Mouse (Mus musculus) heart, adult 2 months (tissue): ENCODE results near the gene Klk4. TPM values are rescaled to one million over a fixed set of nuclear protein-coding genes. Genes with fewer than 3 reads are reported as not detected.

Source experiments
- DNase-seq, 2 experiments: peaks; one replicate each; pipeline ENCODE4 v3.0.0; 2021
- H3K27ac ChIP-seq: fragments of 200-600 bp; 2 replicates; pipeline ENCODE4 v1.8.1; 2022
- H3K27me3 ChIP-seq: fragments of 200-500 bp; 2 replicates; pipeline ENCODE4 v1.6.1; 2012; ENCODE audit warnings: mild to moderate bottlenecking, low read length, inconsistent platforms, mixed read lengths; ENCODE audit not compliant: control insufficient read depth, insufficient read depth
- H3K36me3 ChIP-seq: fragments of 200-500 bp; 2 replicates; pipeline ENCODE4 v1.6.1; 2012; ENCODE audit warnings: low read length, inconsistent platforms; ENCODE audit not compliant: control insufficient read depth, insufficient read depth
- H3K4me1 ChIP-seq: fragments of 200-500 bp; 2 replicates; pipeline ENCODE4 v1.6.1; 2011; ENCODE audit warnings: low read length; ENCODE audit not compliant: control insufficient read depth, insufficient read depth
- H3K4me3 ChIP-seq: fragments of 200-600 bp; 2 replicates; pipeline ENCODE4 v1.8.1; 2022
- H3K79me2 ChIP-seq: fragments of 200-500 bp; replicated peaks from 2 replicates; pipeline ENCODE4 v1.6.1; 2012; ENCODE audit warnings: mild to moderate bottlenecking, inconsistent platforms, low read length, moderate library complexity, mixed read lengths; ENCODE audit not compliant: control insufficient read depth, insufficient read depth
- H3K9ac ChIP-seq: fragments of 200-500 bp; 2 replicates; pipeline ENCODE4 v1.6.1; 2012; ENCODE audit warnings: low read depth, mild to moderate bottlenecking, control low read depth, inconsistent platforms, low read length, mixed read lengths
- CTCF ChIP-seq: fragments of 200-600 bp; IDR thresholded peaks from 2 replicates; pipeline ENCODE4 v1.8.1; 2022; ENCODE audit warnings: antibody characterized with exemption, mild to moderate bottlenecking, moderate library complexity
- EP300 ChIP-seq: fragments of 200-500 bp; IDR thresholded peaks from 2 replicates; pipeline ENCODE4 v1.6.1; 2011; ENCODE audit warnings: low read depth, low read length, control low read depth; ENCODE audit not compliant: insufficient read depth
- POLR2A ChIP-seq: fragments of 200-500 bp; IDR thresholded peaks from 2 replicates; pipeline ENCODE4 v1.6.1; 2011; ENCODE audit warnings: mild to moderate bottlenecking, low read depth, low read length, control low read depth; ENCODE audit not compliant: insufficient read depth
- WGBS: fragments of 180-500 bp; shearing (Covaris S2); methylation state at CpG from one replicate; pipeline ENCODE4 v1.1.7; 2018; 5-methylcytosine and 5-hydroxymethylcytosine counted together
- intact Hi-C: fragments of 180-260 bp; cut with DNase I; formaldehyde crosslinking; loops from one replicate; pipeline ENCODE4 v1.15.1; 2025
- polyA plus RNA-seq: library from polyadenylated mRNA; depleted of rRNA; stranded (reverse); fragments of >200 nt; gene quantifications from 2 replicates; pipeline ENCODE4 v1.2.3, GENCODE M21; 2012
- total RNA-seq, 2 experiments: library from RNA; stranded (reverse); gene quantifications; 2 replicates each; pipeline ENCODE4 v1.2.3; 2021

Klk4 gene
- total and polyA plus RNA-seq, 3 experiments, result not detected

GRCm38 (mm10) chr7:43891788-43892187 lies 10.8 kb downstream of the Klk4 start:
- TF ChIP-seq POLR2A, result no peak
- TF ChIP-seq CTCF, result no peak
- TF ChIP-seq EP300, result no peak
- DNase-seq, result no peak
- no peaks in the 10 kb centered on the region for H3K4me1 ChIP-seq
- H3K9ac ChIP-seq, result no peak overlapping the region
- intact Hi-C loops, result loop anchor here (10.0 kb wide), 1 partner anchor 307 kb away; no protein-coding TSS in a partner anchor
- H3K27ac ChIP-seq, result no peak overlapping the region
- no peaks in the 10 kb centered on the region for H3K79me2 ChIP-seq
- no peak overlapping the region for H3K4me3 ChIP-seq
- H3K36me3 ChIP-seq, result no peaks in the 10 kb centered on the region
- 46% methylated on average over 3 of the region's 3 CpGs for WGBS
- H3K27me3 ChIP-seq, result no peaks in the 10 kb centered on the region

- Histone ChIP-seq H3K9ac (no peak overlapping the region), H3K27me3 (no peaks in the 10 kb centered on the region), H3K4me1 (no peaks in the 10 kb centered on the region), H3K27ac (no peak overlapping the region), H3K79me2 (no peaks in the 10 kb centered on the region), H3K4me3 (no peak overlapping the region), H3K36me3 (no peaks in the 10 kb centered on the region)
- intact Hi-C loops, result loop anchor here (1.0 to 10.0 kb wide), 5 partner anchors 22 to 472 kb away; no protein-coding TSS in a partner anchor
- peak; percentile 76 to 83 for DNase-seq
- TF ChIP-seq EP300, result peak; percentile 55; the same call in 1 of the 2 replicates
- peak; percentile 95 for TF ChIP-seq CTCF
- TF ChIP-seq POLR2A, result no peak
- WGBS, result 5% methylated on average over 1 of the region's 1 CpGs
These were observed 13.9 kb downstream of the Klk4 start for GRCm38 (mm10) chr7:43894836-43895235.

GRCm38 (mm10) chr7:43914821-43915220 lies 33.9 kb downstream of the Klk4 start:
- H3K79me2 ChIP-seq, result no peaks in the 10 kb centered on the region
- H3K9ac ChIP-seq, result no peak overlapping the region
- H3K4me1 ChIP-seq, result no peaks in the 10 kb centered on the region
- H3K27ac ChIP-seq, result no peak overlapping the region
- intact Hi-C loops, result no loop called here
- no peak overlapping the region for H3K4me3 ChIP-seq
- WGBS, result 39% methylated on average over 9 of the region's 9 CpGs
- no peaks in the 10 kb centered on the region for H3K27me3 ChIP-seq
- DNase-seq, result no peak
- no peak for TF ChIP-seq CTCF
- TF ChIP-seq POLR2A, result no peak
- TF ChIP-seq EP300, result no peak
- no peaks in the 10 kb centered on the region for H3K36me3 ChIP-seq

- Histone ChIP-seq H3K4me1 (no peaks in the 10 kb centered on the region), H3K4me3 (no peak overlapping the region), H3K9ac (no peak overlapping the region), H3K27me3 (no peaks in the 10 kb centered on the region), H3K79me2 (no peaks in the 10 kb centered on the region), H3K36me3 (no peaks in the 10 kb centered on the region), H3K27ac (no peak overlapping the region)
- DNase-seq, result no peak
- WGBS, result 79% methylated on average over 13 of the region's 13 CpGs
- TF ChIP-seq EP300 (no peak), CTCF (no peak), POLR2A (no peak)
- intact Hi-C loops, result no loop called here
These were observed 37.5 kb downstream of the Klk4 start for GRCm38 (mm10) chr7:43918426-43918825.

- Histone ChIP-seq H3K4me3 (no peak overlapping the region), H3K27me3 (no peaks in the 10 kb centered on the region), H3K27ac (no peak overlapping the region), H3K9ac (no peak overlapping the region), H3K4me1 (no peaks in the 10 kb centered on the region), H3K36me3 (no peaks in the 10 kb centered on the region), H3K79me2 (no peaks in the 10 kb centered on the region)
- intact Hi-C loops, result no loop called here
- no peak for DNase-seq
- TF ChIP-seq POLR2A, result no peak
- no peak for TF ChIP-seq CTCF
- TF ChIP-seq EP300, result no peak
- 65% methylated on average over 8 of the region's 8 CpGs for WGBS
These were observed 37.9 kb downstream of the Klk4 start for GRCm38 (mm10) chr7:43918871-43919270.

- intact Hi-C loops, result loop anchor here (2.0 kb wide), 1 partner anchor 47 kb away; no protein-coding TSS in a partner anchor
- H3K27ac ChIP-seq, result no peak overlapping the region
These were observed 38.8 kb downstream of the Klk4 start for GRCm38 (mm10) chr7:43919559-43920451.

More at GRCm38 (mm10) chr7:43919559-43920451, 38.8 kb downstream of the Klk4 start:
- DNase-seq, result peak; percentile 51 to 62
- no peaks in the 10 kb centered on the region for H3K4me1 ChIP-seq
- no peaks in the 10 kb centered on the region for H3K79me2 ChIP-seq
- no peaks in the 10 kb centered on the region for H3K36me3 ChIP-seq
- H3K4me3 ChIP-seq, result no peak overlapping the region
- H3K27me3 ChIP-seq, result no peaks in the 10 kb centered on the region
- TF ChIP-seq CTCF (peak; percentile 87), POLR2A (no peak), EP300 (no peak)
- WGBS, result 21% methylated on average over 14 of the region's 14 CpGs
- H3K9ac ChIP-seq, result no peak overlapping the region
